Mouse (Mus musculus) gastrocnemius, adult 2 months (tissue): Measurements from ENCODE around the gene Oas3. TPM values are rescaled to one million over a fixed set of nuclear protein-coding genes. Genes with fewer than 3 reads are reported as not detected.

Experiments
- DNase-seq: peaks from one replicate; pipeline ENCODE4 v3.0.0; 2022
- H3K27ac ChIP-seq: fragments of 200-600 bp; 2 replicates; pipeline ENCODE4 v1.8.1; 2022; ENCODE audit warnings: mild to moderate bottlenecking
- H3K4me3 ChIP-seq: fragments of 200-600 bp; 2 replicates; pipeline ENCODE4 v1.8.1; 2022; ENCODE audit warnings: mild to moderate bottlenecking, moderate library complexity
- CTCF ChIP-seq: fragments of 200-600 bp; IDR thresholded peaks from 2 replicates; pipeline ENCODE4 v1.8.1; 2022; ENCODE audit warnings: antibody characterized with exemption, mild to moderate bottlenecking, moderate library complexity
- intact Hi-C: fragments of 180-260 bp; cut with DNase I; formaldehyde crosslinking; loops from one replicate; pipeline ENCODE4 v1.15.1; 2025
- total RNA-seq, 2 experiments: library from RNA; stranded (reverse); gene quantifications; 2 replicates each; pipeline ENCODE4 v1.2.3; 2021

Gene Oas3
- total RNA-seq, 2 experiments from 2014 or later: 0.06 TPM; not detected in 1

DNA sequence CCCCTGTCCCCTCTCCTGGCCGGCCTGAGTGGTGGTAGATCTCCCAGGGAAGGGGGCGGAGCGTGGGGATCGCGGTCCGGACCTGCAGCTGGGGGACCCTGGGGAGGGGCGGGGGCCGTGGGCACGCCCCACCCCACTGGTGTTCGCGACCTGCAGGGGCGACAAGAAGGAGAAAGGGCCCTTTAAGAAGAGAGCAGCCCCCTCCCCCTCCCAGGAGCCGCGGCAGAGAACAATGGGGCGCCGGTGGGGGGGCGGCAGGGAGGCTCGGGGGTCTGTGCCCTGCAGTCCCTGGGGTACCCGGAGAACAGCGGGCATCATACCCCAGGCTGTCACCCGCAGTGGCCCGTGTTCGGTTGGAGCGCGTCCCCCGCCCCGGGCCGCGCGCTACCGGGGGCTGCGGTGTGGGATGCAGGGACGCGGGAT, 66.6 kb downstream of the Oas3 start:
- intact Hi-C loops: no loop called here

DNA sequence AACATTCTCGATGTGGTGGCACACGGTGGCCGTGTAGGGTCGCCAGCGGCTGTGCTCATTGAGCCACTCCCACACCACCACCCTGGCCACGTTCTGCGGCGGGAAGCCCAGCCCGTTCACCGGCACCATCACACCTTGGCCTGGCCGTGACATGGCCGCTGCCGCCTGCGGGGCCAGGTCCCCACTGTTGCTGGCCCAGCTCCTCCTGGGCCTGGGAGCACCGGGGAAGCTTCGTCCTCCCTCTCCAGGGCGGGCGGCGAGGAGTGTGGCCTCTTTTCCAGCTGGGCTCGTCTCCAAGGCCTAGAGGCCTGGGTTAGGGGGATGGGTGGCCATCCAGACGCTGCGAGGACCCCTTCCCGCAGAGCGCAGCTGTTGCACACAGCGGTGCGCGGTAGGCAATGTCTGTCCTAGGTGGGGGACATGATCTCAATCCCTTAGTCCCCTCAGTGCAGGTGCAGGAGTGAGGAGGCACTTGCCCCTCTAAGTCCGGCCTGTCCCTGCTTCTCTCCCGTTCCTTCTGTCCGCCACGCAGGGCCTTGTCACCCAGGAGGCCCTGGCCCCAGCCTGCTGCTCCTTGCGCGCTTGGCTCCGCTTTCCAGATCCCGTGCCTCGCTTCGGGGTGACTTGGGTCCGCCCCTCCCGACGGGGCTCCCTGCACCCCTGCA, 67.2 kb downstream of the Oas3 start:
- DNase-seq: no peak
- intact Hi-C loops: no loop called here
- Histone ChIP-seq H3K27ac (no peak overlapping the region), H3K4me3 (peak overlapping the region; percentile 69)
- TF ChIP-seq CTCF: no peak

More for the DNA sequence above, 66.6 kb downstream of the Oas3 start:
- peak overlapping the region; percentile 69 for H3K4me3 ChIP-seq
- no peak for TF ChIP-seq CTCF
- no peak overlapping the region for H3K27ac ChIP-seq
- DNase-seq: no peak

DNA sequence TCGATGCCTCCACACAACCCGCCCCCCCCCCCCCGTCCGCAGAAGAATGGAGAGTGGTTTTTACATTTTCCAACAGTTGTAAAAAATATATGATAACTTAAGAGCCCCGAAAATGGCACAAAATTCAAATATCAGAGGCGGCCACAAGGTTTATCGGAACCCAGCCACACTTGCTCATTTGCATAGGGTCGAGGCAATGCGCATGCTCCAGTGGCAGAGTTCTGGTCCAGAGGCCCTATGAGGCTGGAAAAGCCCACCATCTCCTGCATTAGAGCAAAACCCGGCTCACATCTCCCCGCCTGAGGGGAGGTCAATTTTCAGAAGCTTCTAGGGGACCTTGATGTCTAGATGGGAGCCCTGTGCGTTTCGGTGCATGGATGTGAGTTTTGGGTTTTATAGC, 70.5 kb downstream of the Oas3 start:
- H3K4me3 ChIP-seq: no peak overlapping the region

DNA sequence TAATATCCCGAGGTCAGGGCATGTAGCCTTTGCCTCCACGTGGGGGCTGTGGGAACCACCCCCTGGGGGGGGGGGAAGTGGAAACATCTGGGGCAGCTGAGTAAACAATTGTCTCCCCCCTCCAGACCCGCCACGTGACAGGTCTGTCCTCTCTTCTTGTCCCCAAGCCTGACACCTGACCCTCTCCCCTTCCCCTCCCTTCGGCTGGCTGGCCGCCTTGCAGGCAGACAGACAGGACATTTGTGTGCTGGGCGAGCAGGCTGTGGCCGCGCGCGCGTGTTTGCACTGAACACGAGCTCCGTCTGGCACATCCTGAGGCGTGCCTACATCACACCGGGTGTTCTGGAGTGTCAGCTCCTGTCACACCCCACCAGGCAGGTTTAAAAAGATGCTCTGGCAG, 70.9 kb downstream of the Oas3 start:
- no peak for DNase-seq
- intact Hi-C loops: no loop called here
- Histone ChIP-seq H3K27ac (no peak overlapping the region), H3K4me3 (no peak overlapping the region)
- no peak for TF ChIP-seq CTCF

More for the DNA sequence above, 70.5 kb downstream of the Oas3 start:
- no peak overlapping the region for H3K27ac ChIP-seq
- no peak for DNase-seq
- intact Hi-C loops: no loop called here
- no peak for TF ChIP-seq CTCF

DNA sequence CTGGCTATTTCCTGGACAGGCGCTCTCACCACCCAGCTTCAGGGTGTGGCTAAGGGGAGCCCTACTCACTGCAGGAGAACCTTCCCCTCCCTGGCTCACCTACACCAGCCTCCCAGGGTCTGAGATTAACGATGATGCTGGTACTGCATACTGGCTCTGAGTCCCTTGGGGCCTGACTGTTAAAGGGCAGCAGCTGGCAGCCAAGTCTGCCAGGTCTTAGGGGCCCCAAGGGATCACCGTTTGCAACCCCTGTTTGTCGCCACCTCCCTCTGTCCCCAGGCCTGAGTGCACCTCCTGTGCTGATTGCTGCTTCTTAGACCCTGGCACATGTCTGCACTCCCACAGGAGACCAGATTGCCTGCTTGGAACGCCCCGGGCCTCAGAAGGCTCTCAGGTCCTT, 73.0 kb downstream of the Oas3 start:
- Histone ChIP-seq H3K4me3 (no peak overlapping the region), H3K27ac (no peak overlapping the region)
- TF ChIP-seq CTCF: no peak
- DNase-seq: no peak
- intact Hi-C loops: no loop called here

DNA sequence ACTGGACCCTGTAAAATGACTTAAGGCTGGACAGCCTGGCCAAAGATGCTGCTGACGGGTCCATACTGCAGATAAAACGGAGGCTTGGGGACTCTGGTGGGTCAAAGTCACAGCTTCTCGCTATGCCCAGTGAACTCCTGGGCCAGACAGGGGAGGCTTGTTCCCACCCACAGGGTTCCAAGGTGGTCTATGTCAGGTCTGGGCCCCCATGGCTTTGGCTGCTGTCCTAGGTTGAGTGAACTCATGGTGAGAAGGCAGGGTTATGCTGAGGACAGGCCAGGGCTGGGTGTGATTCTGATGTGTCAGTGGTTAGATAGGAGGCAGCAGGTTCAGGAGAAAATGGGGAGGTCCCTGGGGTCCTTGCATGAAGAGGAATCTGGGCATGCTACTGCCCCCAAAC, 73.8 kb downstream of the Oas3 start:
- Histone ChIP-seq H3K4me3 (no peak overlapping the region), H3K27ac (no peak overlapping the region)
- intact Hi-C loops: no loop called here
- no peak for TF ChIP-seq CTCF
- no peak for DNase-seq

Other genes with a start within 250 kb of the Oas3 start
- 10 to 100 TPM; 42.7 to 44.8 TPM for gene Tpcn1, start 189.0 kb downstream of the Oas3 start, total RNA-seq
- gene Iqcd, start 188.6 kb downstream of the Oas3 start, total RNA-seq: not detected
- gene Rita1, start 165.1 kb downstream of the Oas3 start, total RNA-seq: 1 to 10 TPM; 4.9 to 6.6 TPM
- 10 to 100 TPM; 16.9 to 17.7 TPM for gene Ddx54, start 164.9 kb downstream of the Oas3 start, total RNA-seq
- not detected for gene Cfap73, start 143.4 kb downstream of the Oas3 start, total RNA-seq
- gene Rasal1, start 128.8 kb downstream of the Oas3 start, total RNA-seq: not detected
- under 1 TPM; 0.45 to 0.54 TPM for gene Dtx1, start 65.7 kb downstream of the Oas3 start, total RNA-seq
- gene Oas2, start 27.8 kb downstream of the Oas3 start, total RNA-seq: under 1 TPM; 0.10 to 0.28 TPM
- not detected for gene Oas1e, start 17.9 kb upstream of the Oas3 start, total RNA-seq
- under 1 TPM; 0.17 to 0.28 TPM for gene Oas1c, start 34.9 kb upstream of the Oas3 start, total RNA-seq
- not detected for gene Oas1f, start 69.7 kb upstream of the Oas3 start, total RNA-seq
- gene Oas1h, start 83.8 kb upstream of the Oas3 start, total RNA-seq: not detected
- under 1 TPM in 1 of 2 experiments, not detected in 1; 0.14 TPM for gene Oas1g, start 110.0 kb upstream of the Oas3 start, total RNA-seq
- gene Oas1a, start 129.9 kb upstream of the Oas3 start, total RNA-seq: under 1 TPM; 0.14 to 0.18 TPM
- not detected for gene Oas1d, start 136.9 kb upstream of the Oas3 start, total RNA-seq
- gene Rph3a, start 232.4 kb upstream of the Oas3 start, total RNA-seq: not detected